Mouse (Mus musculus): ENCODE data around the gene Rnf24. TPM values are rescaled to one million over a fixed set of nuclear protein-coding genes. Genes with fewer than 3 reads are reported as not detected.
"Not testable (repeated sequence)": the region's sequence is repeated elsewhere in the genome, so short reads cannot be mapped to it uniquely, and the experiment has no call there.

Rnf24 gene
- polyA plus RNA-seq, 1 experiment from 2014 or later = 21.2 TPM

DNA sequence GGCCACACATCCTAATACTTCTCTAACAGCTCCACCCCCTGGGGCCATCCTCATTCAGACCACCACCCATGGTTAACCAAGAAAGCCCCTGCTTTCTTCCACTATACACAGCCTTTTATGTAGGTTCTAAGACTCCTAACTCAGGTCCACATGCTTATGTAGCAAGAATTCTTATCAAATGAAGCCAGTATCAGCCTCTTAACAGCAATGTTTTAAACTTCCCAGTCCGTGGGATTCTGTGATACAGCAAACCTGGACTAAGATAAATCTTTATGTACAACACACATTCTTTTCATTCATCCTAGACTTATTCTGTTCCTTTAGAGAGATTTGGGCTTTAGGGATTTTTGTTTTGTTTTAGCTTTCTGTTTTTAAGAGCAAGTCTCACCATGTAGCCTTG lies 29.0 kb downstream of the Rnf24 start:
- ATAC-seq (ENCODE audit: low FRiP score, low TSS enrichment) = no peak
- Histone ChIP-seq H3K27me3 (ENCODE audit: control insufficient read depth, insufficient read depth, low read length) (no peaks in the 10 kb centered on the region), H3K36me3 (ENCODE audit: control insufficient read depth, insufficient read depth, low read length) (no peaks in the 10 kb centered on the region; the same call in 1 of the 2 replicates), H3K9me3 (ENCODE audit: control insufficient read depth, low read length) (peaks cover 6% of the 10 kb centered on the region), H3K4me3 (replicated peaks; ENCODE audit: low read depth, low read length) (no peak overlapping the region), H3K4me2 (ENCODE audit: low read length) (no peak overlapping the region), H3K4me1 (ENCODE audit: control insufficient read depth, insufficient read depth, low read length) (no peaks in the 10 kb centered on the region), H3K9ac (replicated peaks; ENCODE audit: low read length) (no peak overlapping the region), H3K27ac (replicated peaks; ENCODE audit: low read depth, low read length) (no peak overlapping the region)
- 74% methylated on average over 1 of the region's 1 CpGs for WGBS
- no peak for DNase-seq

DNA sequence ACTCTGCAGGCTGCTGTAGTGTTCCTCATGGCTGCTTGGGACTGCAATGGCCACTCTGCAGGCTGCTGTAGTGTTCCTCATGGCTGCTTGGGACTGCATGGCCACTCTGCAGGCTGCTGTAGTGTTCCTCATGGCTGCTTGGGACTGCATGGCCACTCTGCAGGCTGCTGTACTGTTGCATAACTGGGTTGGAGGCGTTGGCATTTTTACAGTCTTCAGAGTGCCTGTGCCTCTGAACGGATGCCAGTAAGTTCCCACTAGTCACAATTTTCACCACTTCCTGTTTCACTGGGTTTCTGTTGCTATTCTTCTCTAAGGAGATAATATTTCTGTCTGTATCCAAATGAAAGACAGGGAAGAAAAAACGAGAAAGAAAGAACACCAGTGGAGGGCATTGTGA lies 31.5 kb downstream of the Rnf24 start:
- peaks cover 16% of the 10 kb centered on the region for H3K9me3 ChIP-seq (ENCODE audit: control insufficient read depth, low read length)
- not testable (repeated sequence) for H3K9ac ChIP-seq (replicated peaks; ENCODE audit: low read length); H3K27me3 ChIP-seq (ENCODE audit: control insufficient read depth, insufficient read depth, low read length); H3K4me1 ChIP-seq (ENCODE audit: control insufficient read depth, insufficient read depth, low read length); ATAC-seq (ENCODE audit: low FRiP score, low TSS enrichment); H3K4me2 ChIP-seq (ENCODE audit: low read length); DNase-seq; H3K36me3 ChIP-seq (ENCODE audit: control insufficient read depth, insufficient read depth, low read length); H3K27ac ChIP-seq (replicated peaks; ENCODE audit: low read depth, low read length); H3K4me3 ChIP-seq (replicated peaks; ENCODE audit: low read depth, low read length)
- WGBS = 75% methylated on average over 3 of the region's 3 CpGs

DNA sequence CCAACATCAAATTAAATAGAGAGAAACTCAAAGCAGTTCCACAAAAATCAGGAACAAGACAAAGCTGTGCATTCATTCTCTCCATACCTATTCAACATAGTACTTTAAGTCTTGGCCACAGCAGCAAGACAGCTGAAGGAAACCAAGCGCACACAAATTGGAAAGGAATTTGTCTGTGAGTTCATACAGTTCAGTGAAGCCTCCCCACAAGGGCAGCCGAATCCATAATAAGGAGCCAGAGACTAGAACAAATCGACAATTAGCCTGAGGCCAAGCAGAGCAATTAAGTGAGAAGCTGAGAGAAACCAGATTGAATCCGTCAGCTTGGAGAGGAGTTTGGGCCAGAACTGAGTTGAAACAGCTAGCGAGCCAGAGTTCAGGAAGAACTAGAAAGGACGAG lies 33.3 kb downstream of the Rnf24 start:
- 89% methylated on average over 6 of the region's 6 CpGs for WGBS
- Histone ChIP-seq H3K36me3 (ENCODE audit: control insufficient read depth, insufficient read depth, low read length) (no peaks in the 10 kb centered on the region; the same call in 1 of the 2 replicates), H3K4me2 (ENCODE audit: low read length) (no peak overlapping the region), H3K9ac (replicated peaks; ENCODE audit: low read length) (no peak overlapping the region), H3K4me3 (replicated peaks; ENCODE audit: low read depth, low read length) (no peak overlapping the region), H3K4me1 (ENCODE audit: control insufficient read depth, insufficient read depth, low read length) (no peaks in the 10 kb centered on the region), H3K9me3 (ENCODE audit: control insufficient read depth, low read length) (peaks cover 16% of the 10 kb centered on the region), H3K27ac (replicated peaks; ENCODE audit: low read depth, low read length) (no peak overlapping the region), H3K27me3 (ENCODE audit: control insufficient read depth, insufficient read depth, low read length) (no peaks in the 10 kb centered on the region)
- ATAC-seq (ENCODE audit: low FRiP score, low TSS enrichment) (no peak), DNase-seq (no peak)

DNA sequence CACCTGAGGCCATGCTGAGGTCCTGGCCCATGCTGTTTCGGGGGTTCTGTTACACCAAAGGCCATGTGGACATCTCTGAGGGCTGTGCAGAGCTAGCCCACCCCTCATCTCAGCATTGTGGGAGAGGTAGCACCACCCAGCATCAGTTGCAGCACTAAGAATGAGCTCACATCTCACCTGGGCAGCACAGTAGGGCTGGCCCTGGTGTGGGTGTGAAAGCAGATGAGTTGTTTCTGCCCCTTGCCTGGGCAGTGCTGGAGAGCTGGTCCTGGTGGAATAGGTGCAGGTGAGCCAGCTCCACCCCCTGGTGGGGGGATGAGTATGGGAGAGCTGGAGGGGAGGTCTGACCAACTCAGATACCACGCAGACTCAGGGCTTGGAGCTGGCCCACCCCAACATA lies 36.5 kb downstream of the Rnf24 start:
- DNase-seq (no peak), ATAC-seq (ENCODE audit: low FRiP score, low TSS enrichment) (no peak)
- H3K9ac ChIP-seq (replicated peaks; ENCODE audit: low read length) = no peak overlapping the region
- H3K4me1 ChIP-seq (ENCODE audit: control insufficient read depth, insufficient read depth, low read length) = no peaks in the 10 kb centered on the region
- no peak overlapping the region for H3K4me3 ChIP-seq (replicated peaks; ENCODE audit: low read depth, low read length)
- H3K27me3 ChIP-seq (ENCODE audit: control insufficient read depth, insufficient read depth, low read length) = no peaks in the 10 kb centered on the region
- H3K36me3 ChIP-seq (ENCODE audit: control insufficient read depth, insufficient read depth, low read length) = peaks cover 4% of the 10 kb centered on the region; the same call in 1 of the 2 replicates
- 85% methylated on average over 2 of the region's 2 CpGs for WGBS
- H3K4me2 ChIP-seq (ENCODE audit: low read length) = no peak overlapping the region
- peaks cover 16% of the 10 kb centered on the region for H3K9me3 ChIP-seq (ENCODE audit: control insufficient read depth, low read length)
- no peak overlapping the region for H3K27ac ChIP-seq (replicated peaks; ENCODE audit: low read depth, low read length)

DNA sequence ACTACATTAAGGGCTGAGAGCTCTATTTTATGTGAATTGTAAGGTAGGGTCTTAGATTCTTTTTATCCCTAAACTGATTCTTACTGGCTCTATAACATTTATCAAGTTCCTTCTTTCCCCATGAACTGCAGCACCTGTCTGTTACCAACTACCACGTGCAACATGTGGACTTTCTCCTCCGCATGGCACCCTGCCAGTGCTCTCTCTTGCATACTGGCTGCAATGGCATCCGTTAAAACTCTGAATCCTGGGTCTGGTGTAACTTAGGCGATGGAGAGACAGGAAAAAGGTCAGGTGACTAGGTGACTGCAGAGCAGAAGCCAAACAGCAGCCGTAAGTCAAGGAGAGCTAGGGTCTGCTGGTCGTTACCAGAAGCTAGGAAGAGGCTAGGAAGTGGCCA lies 43.4 kb downstream of the Rnf24 start:
- no peak for ATAC-seq (ENCODE audit: low FRiP score, low TSS enrichment)
- WGBS = 78% methylated on average over 6 of the region's 6 CpGs

DNA sequence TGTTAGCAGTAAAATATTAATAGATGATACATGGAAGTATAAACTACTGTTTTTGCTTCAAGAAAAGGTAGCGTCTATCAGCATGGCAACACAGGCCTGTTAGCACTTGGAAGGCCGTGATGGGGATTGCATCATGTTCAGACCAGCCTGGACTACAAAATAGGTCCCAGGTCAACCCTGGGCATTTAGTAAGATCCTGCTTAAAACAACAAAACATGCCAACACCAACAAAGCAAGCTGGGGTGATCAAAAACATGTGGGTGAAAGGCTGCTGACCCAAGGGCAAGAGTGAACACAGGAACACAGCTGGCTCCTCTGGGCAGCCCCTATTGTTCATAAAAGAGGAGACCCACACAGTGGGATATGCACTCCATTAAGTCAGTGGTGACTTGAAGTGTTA lies 44.9 kb downstream of the Rnf24 start:
- 69% methylated on average over 2 of the region's 2 CpGs for WGBS
- no peaks in the 10 kb centered on the region for H3K4me1 ChIP-seq (ENCODE audit: control insufficient read depth, insufficient read depth, low read length)
- no peak overlapping the region for H3K4me3 ChIP-seq (replicated peaks; ENCODE audit: low read depth, low read length)
- no peak overlapping the region for H3K27ac ChIP-seq (replicated peaks; ENCODE audit: low read depth, low read length)
- H3K9me3 ChIP-seq (ENCODE audit: control insufficient read depth, low read length) = no peaks in the 10 kb centered on the region
- H3K27me3 ChIP-seq (ENCODE audit: control insufficient read depth, insufficient read depth, low read length) = no peaks in the 10 kb centered on the region
- no peak overlapping the region for H3K4me2 ChIP-seq (ENCODE audit: low read length)
- peaks cover 31% of the 10 kb centered on the region for H3K36me3 ChIP-seq (ENCODE audit: control insufficient read depth, insufficient read depth, low read length)
- H3K9ac ChIP-seq (replicated peaks; ENCODE audit: low read length) = no peak overlapping the region
- DNase-seq (no peak), ATAC-seq (ENCODE audit: low FRiP score, low TSS enrichment) (no peak)

More for the DNA sequence above, 43.4 kb downstream of the Rnf24 start:
- peaks cover 17% of the 10 kb centered on the region for H3K36me3 ChIP-seq (ENCODE audit: control insufficient read depth, insufficient read depth, low read length)
- H3K27ac ChIP-seq (replicated peaks; ENCODE audit: low read depth, low read length) = no peak overlapping the region
- H3K4me2 ChIP-seq (ENCODE audit: low read length) = no peak overlapping the region
- H3K4me3 ChIP-seq (replicated peaks; ENCODE audit: low read depth, low read length) = no peak overlapping the region
- no peaks in the 10 kb centered on the region for H3K4me1 ChIP-seq (ENCODE audit: control insufficient read depth, insufficient read depth, low read length)
- no peak overlapping the region for H3K9ac ChIP-seq (replicated peaks; ENCODE audit: low read length)
- H3K27me3 ChIP-seq (ENCODE audit: control insufficient read depth, insufficient read depth, low read length) = no peaks in the 10 kb centered on the region
- no peaks in the 10 kb centered on the region for H3K9me3 ChIP-seq (ENCODE audit: control insufficient read depth, low read length)
- no peak for DNase-seq

DNA sequence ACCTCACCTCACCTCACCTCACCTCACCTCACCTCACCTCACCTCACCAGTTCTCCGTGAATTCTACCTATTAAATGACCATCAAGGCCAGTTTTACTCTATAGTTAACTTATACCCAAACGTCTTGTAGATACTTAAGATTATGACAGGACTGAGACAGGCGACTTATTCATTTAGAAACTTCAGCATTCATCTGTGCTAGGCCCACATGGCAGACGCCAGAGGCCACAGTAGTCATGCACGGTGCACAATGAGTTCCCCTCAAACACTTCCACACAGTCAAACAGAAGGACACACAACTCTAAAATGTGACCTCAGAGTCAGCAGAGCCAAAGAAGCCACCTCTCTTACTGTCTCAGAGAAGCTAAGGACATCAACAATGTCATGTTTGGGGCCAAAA lies 45.3 kb downstream of the Rnf24 start:
- no peak for DNase-seq
- Histone ChIP-seq H3K36me3 (ENCODE audit: control insufficient read depth, insufficient read depth, low read length) (peaks cover 36% of the 10 kb centered on the region), H3K9me3 (ENCODE audit: control insufficient read depth, low read length) (no peaks in the 10 kb centered on the region), H3K9ac (replicated peaks; ENCODE audit: low read length) (no peak overlapping the region), H3K4me3 (replicated peaks; ENCODE audit: low read depth, low read length) (no peak overlapping the region), H3K4me1 (ENCODE audit: control insufficient read depth, insufficient read depth, low read length) (no peaks in the 10 kb centered on the region), H3K27me3 (ENCODE audit: control insufficient read depth, insufficient read depth, low read length) (no peaks in the 10 kb centered on the region), H3K27ac (replicated peaks; ENCODE audit: low read depth, low read length) (no peak overlapping the region), H3K4me2 (ENCODE audit: low read length) (no peak overlapping the region)
- WGBS = 87% methylated on average over 5 of the region's 5 CpGs
- ATAC-seq (ENCODE audit: low FRiP score, low TSS enrichment) = no peak

DNA sequence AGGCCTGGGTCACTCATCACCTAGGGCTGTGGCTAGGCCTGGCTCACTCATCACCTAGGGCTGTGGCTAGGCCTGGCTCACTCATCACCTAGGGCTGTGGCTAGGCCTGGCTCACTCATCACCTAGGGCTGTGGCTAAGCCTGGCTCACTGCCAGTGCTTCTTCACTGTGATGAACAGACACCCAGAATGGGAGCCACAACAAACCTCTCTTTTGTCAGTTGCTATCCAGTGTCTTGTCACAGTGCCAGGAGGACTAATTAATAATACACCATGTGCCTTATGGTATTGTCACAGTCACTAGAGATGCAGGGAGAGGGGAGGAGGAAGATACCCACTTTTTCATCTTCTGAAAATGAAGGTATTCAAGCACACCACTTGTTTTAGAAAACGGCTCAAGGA lies 47.5 kb downstream of the Rnf24 start:
- H3K27ac ChIP-seq (replicated peaks; ENCODE audit: low read depth, low read length); H3K4me2 ChIP-seq (ENCODE audit: low read length); H3K27me3 ChIP-seq (ENCODE audit: control insufficient read depth, insufficient read depth, low read length); H3K9ac ChIP-seq (replicated peaks; ENCODE audit: low read length); H3K4me1 ChIP-seq (ENCODE audit: control insufficient read depth, insufficient read depth, low read length); H3K4me3 ChIP-seq (replicated peaks; ENCODE audit: low read depth, low read length); H3K9me3 ChIP-seq (ENCODE audit: control insufficient read depth, low read length); ATAC-seq (ENCODE audit: low FRiP score, low TSS enrichment): not testable (repeated sequence)
- DNase-seq = peak; percentile 47
- peaks cover 38% of the 10 kb centered on the region for H3K36me3 ChIP-seq (ENCODE audit: control insufficient read depth, insufficient read depth, low read length)
- 75% methylated on average over 1 of the region's 1 CpGs for WGBS

DNA sequence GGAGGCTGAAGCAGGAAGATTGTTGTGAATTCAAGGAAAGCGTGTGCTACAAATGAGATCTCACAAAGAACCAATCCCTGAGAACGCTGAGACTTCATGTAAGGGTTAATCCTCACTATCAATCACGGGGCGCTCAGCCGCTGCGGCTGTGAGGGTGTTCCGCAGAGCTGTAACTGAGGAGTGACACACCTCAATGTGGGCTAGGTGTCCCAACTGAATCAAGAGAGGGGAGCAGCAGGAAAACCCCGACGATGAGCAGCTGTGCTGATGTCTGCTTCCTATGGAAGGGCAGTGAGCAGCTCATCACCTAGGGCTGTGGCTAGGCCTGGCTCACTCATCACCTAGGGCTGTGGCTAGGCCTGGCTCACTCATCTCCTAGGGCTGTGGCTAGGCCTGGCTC lies 48.2 kb downstream of the Rnf24 start:
- no peak for DNase-seq
- peaks cover 42% of the 10 kb centered on the region for H3K36me3 ChIP-seq (ENCODE audit: control insufficient read depth, insufficient read depth, low read length)
- no peak overlapping the region for H3K27ac ChIP-seq (replicated peaks; ENCODE audit: low read depth, low read length)
- no peaks in the 10 kb centered on the region for H3K9me3 ChIP-seq (ENCODE audit: control insufficient read depth, low read length)
- 84% methylated on average over 9 of the region's 9 CpGs for WGBS
- ATAC-seq (ENCODE audit: low FRiP score, low TSS enrichment) = no peak
- no peak overlapping the region for H3K4me2 ChIP-seq (ENCODE audit: low read length)
- no peak overlapping the region for H3K9ac ChIP-seq (replicated peaks; ENCODE audit: low read length)
- no peaks in the 10 kb centered on the region for H3K4me1 ChIP-seq (ENCODE audit: control insufficient read depth, insufficient read depth, low read length)
- no peak overlapping the region for H3K4me3 ChIP-seq (replicated peaks; ENCODE audit: low read depth, low read length)
- no peaks in the 10 kb centered on the region for H3K27me3 ChIP-seq (ENCODE audit: control insufficient read depth, insufficient read depth, low read length)

All from midbrain, embryonic 14.5 days (tissue).